Mouse (Mus musculus) MEL (cell line): ENCODE results near the gene Gpr62. TPM values are rescaled to one million over a fixed set of nuclear protein-coding genes. Genes with fewer than 3 reads are reported as not detected.

Experiments used
- DNase-seq: peaks from one replicate; pipeline ENCODE4 v3.0.0; 2011; ENCODE audit warnings: low read depth, low spot score
- H3K27ac ChIP-seq: 2 replicates; pipeline ENCODE4 v1.5.1; 2012; ENCODE audit warnings: low read depth, mild to moderate bottlenecking, control low read depth, low read length, moderate library complexity; ENCODE audit not compliant: control insufficient read depth
- H3K27me3 ChIP-seq, 2 experiments: fragments of 150-350 bp in 1 of 2; sonication (generic) in 1 of 2; 2 replicates each; pipeline ENCODE4 v1.6.1; 2012; ENCODE audit warnings: low read length in 2 of 2, mild to moderate bottlenecking in 2 of 2, improper control_type of control experiment in 1 of 2, moderate library complexity in 1 of 2; ENCODE audit not compliant: insufficient read depth in 2 of 2, control insufficient read depth in 1 of 2
- H3K36me3 ChIP-seq, 2 experiments: 2 replicates each; pipeline ENCODE4 v1.6.1; 2012 to 2014; ENCODE audit warnings: low read length in 2 of 2, improper control_type of control experiment in 1 of 2, inconsistent platforms in 1 of 2, mild to moderate bottlenecking in 1 of 2; ENCODE audit not compliant: insufficient read depth in 2 of 2, control insufficient read depth in 1 of 2
- H3K4me1 ChIP-seq, 2 experiments: fragments of 150-350 bp in 1 of 2; sonication (generic) in 1 of 2; 2 replicates each; pipeline ENCODE4 v1.6.1; 2012; ENCODE audit warnings: low read length in 2 of 2, improper control_type of control experiment in 1 of 2, mild to moderate bottlenecking in 1 of 2; ENCODE audit not compliant: insufficient read depth in 2 of 2, control insufficient read depth in 1 of 2
- H3K4me3 ChIP-seq, 2 experiments: fragments of 150-350 bp in 1 of 2; sonication (generic) in 1 of 2; 2 replicates each; pipeline ENCODE4 v1.5.1; 2012; ENCODE audit warnings: low read depth in 2 of 2, low read length in 2 of 2, mild to moderate bottlenecking in 2 of 2, moderate library complexity in 2 of 2, control low read depth in 1 of 2, improper control_type of control experiment in 1 of 2; ENCODE audit not compliant: control insufficient read depth in 1 of 2, insufficient read depth in 1 of 2
- H3K79me2 ChIP-seq: 2 replicates; pipeline ENCODE4 v1.6.1; 2012; ENCODE audit warnings: mild to moderate bottlenecking, low read length, moderate library complexity; ENCODE audit not compliant: control insufficient read depth, poor library complexity, insufficient read depth
- H3K9ac ChIP-seq: 2 replicates; pipeline ENCODE4 v1.6.1; 2012; ENCODE audit warnings: low read depth, mild to moderate bottlenecking, control low read depth, low read length, moderate library complexity; ENCODE audit not compliant: control insufficient read depth, poor library complexity, severe bottlenecking
- H3K9me3 ChIP-seq: fragments of 150-350 bp; sonication (generic); replicated peaks from 2 replicates; pipeline ENCODE4 v1.6.1; 2012; ENCODE audit warnings: mild to moderate bottlenecking, low read length, improper control_type of control experiment, moderate library complexity; ENCODE audit not compliant: insufficient read depth
- BHLHE40 ChIP-seq: IDR thresholded peaks from 2 replicates; pipeline ENCODE4 v1.6.1; 2012; ENCODE audit warnings: low read depth, mild to moderate bottlenecking, inconsistent platforms, low read length, improper control_type of control experiment, borderline replicate concordance
- CHD1 ChIP-seq: IDR thresholded peaks from 2 replicates; pipeline ENCODE4 v1.6.1; 2012; ENCODE audit warnings: low read depth, mild to moderate bottlenecking, inconsistent platforms, low read length, improper control_type of control experiment
- CTCF ChIP-seq, 3 experiments: IDR thresholded peaks in 2 of 3; conservative IDR thresholded peaks in 1 of 3; 2 replicates each; pipeline ENCODE4 v1.5.1; 2011 to 2012; ENCODE audit warnings: low read length in 3 of 3, low read depth in 2 of 3, mild to moderate bottlenecking in 2 of 3, improper control_type of control experiment in 1 of 3, inconsistent platforms in 1 of 3, mixed read lengths in 1 of 3, moderate library complexity in 1 of 3; ENCODE audit not compliant: control insufficient read depth in 1 of 3, insufficient read depth in 1 of 3, poor library complexity in 1 of 3, severe bottlenecking in 1 of 3
- E2F4 ChIP-seq: IDR thresholded peaks from 2 replicates; pipeline ENCODE4 v1.6.1; 2011; ENCODE audit warnings: low read depth, low read length, improper control_type of control experiment, borderline replicate concordance
- EP300 ChIP-seq, 2 experiments: IDR thresholded peaks; 2 replicates each; pipeline ENCODE4 v1.6.1; 2011; ENCODE audit warnings: improper control_type of control experiment in 2 of 2, low read length in 2 of 2, low read depth in 1 of 2, mild to moderate bottlenecking in 1 of 2
- GABPA ChIP-seq: IDR thresholded peaks from 2 replicates; pipeline ENCODE4 v1.6.1; 2012; ENCODE audit warnings: low read depth, mild to moderate bottlenecking, inconsistent platforms, low read length, improper control_type of control experiment, moderate library complexity
- GATA1 ChIP-seq: IDR thresholded peaks from 2 replicates; pipeline ENCODE4 v1.6.1; 2011; ENCODE audit warnings: low read depth, low read length, improper control_type of control experiment
- HCFC1 ChIP-seq: IDR thresholded peaks from 2 replicates; pipeline ENCODE4 v1.6.1; 2012; ENCODE audit warnings: low read depth, mild to moderate bottlenecking, inconsistent platforms, low read length, improper control_type of control experiment, moderate library complexity
- JUND ChIP-seq: IDR thresholded peaks from 2 replicates; pipeline ENCODE4 v1.6.1; 2011; ENCODE audit warnings: low read depth, mild to moderate bottlenecking, improper control_type of control experiment, low read length
- KAT2A ChIP-seq: conservative IDR thresholded peaks from 2 replicates; pipeline ENCODE4 v1.6.1; 2012; ENCODE audit warnings: low read depth, low read length, improper control_type of control experiment, inconsistent platforms
- MAFK ChIP-seq: IDR thresholded peaks from 2 replicates; pipeline ENCODE4 v1.6.1; 2011; ENCODE audit warnings: low read depth, mild to moderate bottlenecking, low read length, improper control_type of control experiment, borderline replicate concordance
- MAZ ChIP-seq: IDR thresholded peaks from 2 replicates; pipeline ENCODE4 v1.6.1; 2012; ENCODE audit warnings: low read depth, mild to moderate bottlenecking, inconsistent platforms, low read length, improper control_type of control experiment
- MEF2A ChIP-seq: IDR thresholded peaks from 2 replicates; pipeline ENCODE4 v1.6.1; 2014; ENCODE audit warnings: low read depth, mild to moderate bottlenecking, inconsistent platforms, low read length, improper control_type of control experiment; ENCODE audit not compliant: poor library complexity, insufficient replicate concordance, severe bottlenecking; ENCODE audit errors: extremely low read depth
- MYB ChIP-seq: IDR thresholded peaks from 2 replicates; pipeline ENCODE4 v1.6.1; 2011; ENCODE audit warnings: mild to moderate bottlenecking, low read depth, low read length, improper control_type of control experiment
- NRF1 ChIP-seq: IDR thresholded peaks from 2 replicates; pipeline ENCODE4 v1.6.1; 2014; ENCODE audit warnings: low read depth, mild to moderate bottlenecking, inconsistent platforms, low read length, improper control_type of control experiment, moderate library complexity; ENCODE audit not compliant: poor library complexity, insufficient read depth, severe bottlenecking
- POLR2AphosphoS5 ChIP-seq: IDR thresholded peaks from 2 replicates; pipeline ENCODE4 v1.6.1; 2012; ENCODE audit warnings: low read depth, borderline replicate concordance, mild to moderate bottlenecking, inconsistent platforms, low read length, moderate library complexity, mixed read lengths
- RAD21 ChIP-seq: IDR thresholded peaks from 2 replicates; pipeline ENCODE4 v1.6.1; 2011; ENCODE audit warnings: mild to moderate bottlenecking, low read depth, low read length, improper control_type of control experiment
- SIN3A ChIP-seq: IDR thresholded peaks from 2 replicates; pipeline ENCODE4 v1.6.1; 2012; ENCODE audit warnings: low read length, improper control_type of control experiment, inconsistent platforms
- SMC3 ChIP-seq: IDR thresholded peaks from 2 replicates; pipeline ENCODE4 v1.6.1; 2011; ENCODE audit warnings: low read depth, low read length, improper control_type of control experiment
- TAL1 ChIP-seq: IDR thresholded peaks from 2 replicates; pipeline ENCODE4 v1.6.1; 2012; ENCODE audit warnings: mild to moderate bottlenecking, inconsistent platforms, low read length, moderate library complexity, mixed read lengths
- UBTF ChIP-seq: IDR thresholded peaks from 2 replicates; pipeline ENCODE4 v1.6.1; 2012; ENCODE audit warnings: low read depth, mild to moderate bottlenecking, inconsistent platforms, low read length, improper control_type of control experiment, moderate library complexity, borderline replicate concordance; ENCODE audit not compliant: insufficient read depth
- USF1 ChIP-seq: IDR thresholded peaks from 2 replicates; pipeline ENCODE4 v1.6.1; 2014; ENCODE audit warnings: low read depth, mild to moderate bottlenecking, inconsistent platforms, low read length, improper control_type of control experiment, moderate library complexity
- ZKSCAN1 ChIP-seq: IDR thresholded peaks from 2 replicates; pipeline ENCODE4 v1.6.1; 2012; ENCODE audit warnings: low read depth, mild to moderate bottlenecking, inconsistent platforms, low read length, improper control_type of control experiment, moderate library complexity
- ZNF384 ChIP-seq: IDR thresholded peaks from 2 replicates; pipeline ENCODE4 v1.6.1; 2012; ENCODE audit warnings: low read depth, mild to moderate bottlenecking, inconsistent platforms, low read length, improper control_type of control experiment
- polyA plus RNA-seq, 2 experiments: library from polyadenylated mRNA; stranded (reverse) in 1 of 2; unstranded in 1 of 2; fragments of >175 nt in 1 of 2; fragments of >200 nt in 1 of 2; gene quantifications; 2 replicates each; pipeline versions ENCODE4 v1.2.1 to v1.2.4; 2012; ENCODE audit warnings: low replicate concordance in 2 of 2, low read depth in 1 of 2; ENCODE audit not compliant: insufficient read length in 2 of 2, insufficient read depth in 1 of 2, missing spikeins in 1 of 2
- total RNA-seq: library from RNA; depleted of rRNA; stranded (reverse); fragments of 300-350 nt; gene quantifications from 2 replicates; pipeline ENCODE4 v1.2.3, GENCODE M21; 2012

Gene Gpr62
- total and polyA plus RNA-seq, 3 experiments, result 0.10 TPM; not detected in 2

DNA sequence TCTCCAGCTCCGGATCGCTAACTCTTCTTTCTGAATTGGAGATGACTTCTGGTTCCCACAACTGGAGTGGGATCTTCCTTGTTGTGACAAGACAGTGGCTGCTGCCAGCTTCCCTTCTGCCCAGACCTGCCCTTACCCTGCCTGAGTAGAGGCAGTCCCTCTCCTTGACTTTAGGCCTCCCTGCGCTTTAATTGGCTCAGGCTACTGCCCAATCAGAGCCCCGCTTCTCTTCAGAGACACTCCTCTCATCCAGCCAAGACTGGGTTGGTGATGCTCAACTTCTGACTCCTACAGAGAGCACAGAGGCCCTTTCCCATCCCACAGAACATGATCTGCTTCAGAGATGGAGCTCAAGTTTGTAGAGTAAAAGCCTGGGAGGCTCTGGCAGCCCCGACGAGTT lies 38.5 kb upstream of the Gpr62 start:
- TF ChIP-seq MAFK (no peak), TAL1 (no peak), EP300 (IDR thresholded peaks at IDR 0.05; ENCODE audit: low read depth in 1 of 2, low read length in 2 of 2) (no peak), MYB (no peak), USF1 (no peak), UBTF (no peak), POLR2AphosphoS5 (no peak), KAT2A (no peak), MEF2A (no peak), ZNF384 (no peak), GABPA (no peak), NRF1 (no peak), CHD1 (no peak), GATA1 (no peak), BHLHE40 (no peak), CTCF (IDR thresholded peaks at IDR 0.05 in 2 of 3, conservative IDR thresholded peaks at IDR 0.05 in 1 of 3; ENCODE audit: control insufficient read depth in 1 of 3, insufficient read depth in 1 of 3, low read depth in 2 of 3, low read length in 3 of 3, poor library complexity in 1 of 3, severe bottlenecking in 1 of 3) (no peak), ZKSCAN1 (no peak), HCFC1 (no peak), RAD21 (no peak), JUND (no peak)

DNA sequence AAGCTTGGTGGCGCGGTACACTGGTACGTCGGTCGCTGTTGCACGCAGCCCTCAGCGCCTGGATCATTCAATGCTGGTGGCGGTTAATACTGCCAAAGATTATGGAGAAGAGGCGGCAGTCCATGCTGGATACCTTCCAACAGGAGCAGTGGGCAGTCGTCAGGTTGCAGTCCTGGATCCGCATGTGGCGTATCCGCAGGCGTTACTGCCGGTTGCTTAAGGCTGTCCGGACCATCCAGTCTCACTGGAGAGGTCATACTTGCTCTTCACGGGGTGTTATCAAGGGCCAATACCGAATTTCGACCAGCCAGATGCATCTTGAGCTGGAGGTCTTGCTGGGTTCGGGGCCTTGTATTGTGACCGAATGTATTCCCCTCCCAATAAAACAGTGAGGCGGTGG lies 36.1 kb upstream of the Gpr62 start:
- TF ChIP-seq SMC3 (no peak), HCFC1 (no peak), E2F4 (no peak), MYB (no peak), UBTF (no peak), MAZ (no peak), SIN3A (no peak)
- Histone ChIP-seq H3K4me3 (no peak overlapping the region), H3K79me2 (no peaks in the 10 kb centered on the region), H3K9ac (no peak overlapping the region), H3K9me3 (no peaks in the 10 kb centered on the region), H3K27ac (no peak overlapping the region), H3K4me1 (no peaks in the 10 kb centered on the region), H3K36me3 (no peaks in the 10 kb centered on the region), H3K27me3 (no peaks in the 10 kb centered on the region)
- no peak for DNase-seq

More for the DNA sequence above, 38.5 kb upstream of the Gpr62 start:
- no peaks in the 10 kb centered on the region for H3K36me3 ChIP-seq
- DNase-seq, result peak; percentile 41
- H3K79me2 ChIP-seq, result no peaks in the 10 kb centered on the region
- no peaks in the 10 kb centered on the region for H3K9me3 ChIP-seq
- no peak overlapping the region for H3K9ac ChIP-seq
- no peak overlapping the region for H3K4me3 ChIP-seq
- no peak overlapping the region for H3K27ac ChIP-seq
- H3K27me3 ChIP-seq, result peaks cover 0 to 3% of the 10 kb centered on the region in 2 experiments; a peak in 2 of 4 replicates
- no peaks in the 10 kb centered on the region for H3K4me1 ChIP-seq
